Mouse (Mus musculus) CD4-positive helper T cell, adult 2 months (primary cell): ENCODE measurements around the gene Rptor.

Experiments
- DNase-seq: peaks from one replicate; pipeline ENCODE4 v3.0.0-alpha.2; 2012; ENCODE audit warnings: low read depth, missing footprints, low spot score

Gene Rptor

GRCm38 (mm10) chr11:119934773-119935172, 332.1 kb downstream of the Rptor start:
- DNase-seq, result no peak

GRCm38 (mm10) chr11:119935457-119935856, 332.8 kb downstream of the Rptor start:
- peak; percentile 62 for DNase-seq

- DNase-seq, result no peak
These were observed 333.8 kb downstream of the Rptor start for GRCm38 (mm10) chr11:119936456-119936855.

GRCm38 (mm10) chr11:119937216-119937615, 334.5 kb downstream of the Rptor start:
- no peak for DNase-seq

GRCm38 (mm10) chr11:119937772-119938502, 335.2 kb downstream of the Rptor start:
- DNase-seq, result no peak

- DNase-seq, result no peak
These were observed 336.5 kb downstream of the Rptor start for GRCm38 (mm10) chr11:119939073-119939710.

- DNase-seq, result no peak
These were observed 337.0 kb downstream of the Rptor start for GRCm38 (mm10) chr11:119939711-119940106.

- no peak for DNase-seq
These were observed 337.4 kb downstream of the Rptor start for GRCm38 (mm10) chr11:119940142-119940541.

- no peak for DNase-seq
These were observed 339.1 kb downstream of the Rptor start for GRCm38 (mm10) chr11:119941794-119942193.

- DNase-seq, result no peak
These were observed 339.6 kb downstream of the Rptor start for GRCm38 (mm10) chr11:119942201-119942726.

GRCm38 (mm10) chr11:119942727-119943427, 340.2 kb downstream of the Rptor start, which contains the start of gene Baiap2:
Baiap2 (plus strand) TSS chr11:119942763.
- peak; percentile 99 for DNase-seq

- DNase-seq, result peak; percentile 56
These were observed 340.8 kb downstream of the Rptor start for GRCm38 (mm10) chr11:119943428-119943988.

- no peak for DNase-seq
These were observed 342.6 kb downstream of the Rptor start for GRCm38 (mm10) chr11:119945343-119945742.

GRCm38 (mm10) chr11:119947426-119947825, 344.7 kb downstream of the Rptor start:
- DNase-seq, result no peak

- DNase-seq, result no peak
These were observed 345.2 kb downstream of the Rptor start for GRCm38 (mm10) chr11:119947897-119948296.

- DNase-seq, result no peak
These were observed 345.6 kb downstream of the Rptor start for GRCm38 (mm10) chr11:119948305-119948704.

- DNase-seq, result no peak
These were observed 346.1 kb downstream of the Rptor start for GRCm38 (mm10) chr11:119948803-119949202.
